Mouse (Mus musculus) cerebellum, postnatal 36 days (tissue): Measurements from ENCODE around the gene Tle3.

Source experiments
- DNase-seq, 2 experiments: peaks; one replicate each; pipeline ENCODE4 v3.0.0; 2021 to 2022; ENCODE audit warnings: mixed read lengths in 2 of 2

The Tle3 gene

DNA sequence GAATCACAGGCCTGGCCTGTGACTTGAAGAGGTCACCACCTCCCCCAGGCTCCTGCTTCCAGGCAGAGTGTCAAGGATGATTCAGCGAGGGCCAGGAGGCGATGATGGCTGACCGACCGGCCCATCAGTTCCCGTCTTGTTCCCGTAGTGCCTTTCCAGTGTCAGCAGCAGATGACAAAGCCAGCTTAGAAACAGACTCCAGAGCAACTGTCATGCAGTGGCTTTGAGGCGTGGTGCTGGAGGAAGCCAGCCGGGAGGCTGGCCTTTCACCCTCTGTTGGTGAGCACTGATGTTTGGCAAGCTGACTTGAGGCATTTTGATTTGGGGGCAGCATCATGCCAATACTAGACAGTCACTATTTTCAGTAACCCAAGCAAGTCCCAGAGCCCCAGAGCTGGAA is 6.3 kb downstream of the Tle3 start:
- DNase-seq, result peak in 1 of 2 experiments; percentile 20

DNA sequence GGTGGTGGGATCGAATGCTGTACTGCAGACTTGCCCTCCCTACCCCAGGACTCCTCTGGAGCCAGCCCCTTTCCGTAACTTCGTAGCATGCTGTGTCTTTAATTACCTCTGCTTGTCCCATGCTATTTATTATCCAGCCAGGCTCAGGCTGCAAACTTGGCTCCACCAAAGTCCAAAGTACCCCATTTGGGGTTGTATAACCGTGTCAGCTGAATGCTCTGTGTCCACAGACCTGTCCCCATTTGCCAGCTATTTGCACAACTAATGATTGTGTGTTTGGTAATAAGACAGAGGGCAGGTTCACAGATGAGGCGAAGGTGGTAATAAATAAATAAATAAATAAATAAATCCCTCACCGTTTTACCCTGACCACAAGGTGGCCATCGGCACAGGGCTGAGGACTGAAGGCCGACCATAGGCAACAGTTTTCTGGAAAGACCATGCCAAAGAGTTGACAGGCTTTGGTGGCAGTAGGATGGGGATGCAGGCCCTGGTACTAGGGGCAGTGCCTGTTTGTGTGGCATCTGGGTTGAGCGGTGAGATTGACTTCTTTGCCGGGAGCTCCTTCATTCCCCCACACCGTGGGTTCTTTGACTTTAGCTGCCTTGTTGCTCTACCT is 7.0 kb downstream of the Tle3 start:
- no peak for DNase-seq

DNA sequence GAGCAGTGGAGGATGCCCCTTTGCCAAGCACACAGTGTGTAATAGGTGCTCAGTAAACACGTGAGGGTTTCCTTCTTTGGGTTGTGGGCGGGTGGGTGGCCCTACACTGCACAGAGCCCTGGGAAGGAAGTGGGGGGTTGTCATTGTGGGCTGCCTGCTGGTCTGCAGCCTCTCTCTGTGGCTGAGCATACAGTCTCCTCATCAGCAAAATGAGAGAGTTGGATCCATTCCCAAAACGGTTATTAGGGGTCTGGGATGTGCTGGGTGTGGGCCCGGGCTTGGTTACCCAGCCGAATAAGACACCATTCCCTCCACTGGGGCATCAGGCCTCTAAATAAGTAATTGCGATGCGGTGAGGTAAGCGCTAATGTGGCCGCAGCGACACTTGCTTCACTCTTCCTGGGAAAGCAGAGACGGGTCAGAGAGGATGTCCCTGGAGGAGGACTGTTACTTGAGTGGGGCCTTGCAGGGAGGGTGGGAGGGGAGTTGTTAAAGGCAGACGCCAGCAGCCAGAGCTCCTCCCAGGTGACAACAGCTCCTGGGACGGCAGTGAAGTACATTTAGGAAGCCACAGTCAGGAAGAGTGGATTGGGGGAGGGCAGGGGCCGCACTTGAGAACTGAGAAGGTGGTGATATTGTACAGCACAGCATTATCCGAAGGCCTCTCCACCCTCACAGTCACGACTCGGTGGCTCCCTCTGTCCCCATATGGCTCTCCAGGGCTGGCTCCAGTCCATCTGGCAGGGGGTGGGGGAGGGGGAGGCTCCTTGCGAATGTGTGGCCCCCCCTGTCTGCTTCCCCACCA is 8.3 kb downstream of the Tle3 start:
- no peak for DNase-seq

DNA sequence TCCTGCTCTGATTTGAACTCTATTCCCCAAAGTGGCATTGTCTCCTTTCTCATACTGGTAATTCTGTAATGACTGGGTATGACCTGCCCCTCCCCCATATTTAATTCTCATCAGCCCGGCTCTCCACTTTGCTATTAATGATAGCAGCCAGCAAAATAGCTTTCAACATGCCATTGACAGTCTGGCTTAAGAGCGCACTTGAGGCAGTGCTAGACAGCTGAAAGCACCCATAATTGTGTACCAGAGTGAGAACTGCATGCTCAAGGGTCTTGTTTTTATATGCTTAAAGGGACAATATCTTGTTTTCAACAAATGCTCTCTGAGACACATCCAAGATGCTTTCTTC is 8.9 kb downstream of the Tle3 start:
- no peak for DNase-seq

DNA sequence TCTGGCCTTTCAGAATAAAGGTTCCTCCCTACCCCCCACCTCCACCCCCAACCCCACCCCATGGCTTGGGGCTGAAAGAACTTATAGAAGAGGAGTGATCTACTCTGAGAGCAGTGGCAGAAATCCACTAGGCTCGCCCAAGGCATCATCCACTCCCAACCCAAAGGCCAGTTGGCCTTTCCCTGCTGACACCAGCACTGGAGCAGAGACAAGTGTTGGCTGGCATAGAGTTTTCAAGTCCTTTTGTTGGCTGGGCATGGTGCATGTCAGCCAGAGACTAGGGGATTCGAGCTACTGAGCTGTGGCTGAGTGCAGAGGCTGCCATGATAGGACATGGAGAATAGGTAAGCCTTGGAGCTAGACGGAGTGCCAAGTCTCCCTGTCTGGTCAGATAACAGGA is 9.3 kb downstream of the Tle3 start:
- no peak for DNase-seq

DNA sequence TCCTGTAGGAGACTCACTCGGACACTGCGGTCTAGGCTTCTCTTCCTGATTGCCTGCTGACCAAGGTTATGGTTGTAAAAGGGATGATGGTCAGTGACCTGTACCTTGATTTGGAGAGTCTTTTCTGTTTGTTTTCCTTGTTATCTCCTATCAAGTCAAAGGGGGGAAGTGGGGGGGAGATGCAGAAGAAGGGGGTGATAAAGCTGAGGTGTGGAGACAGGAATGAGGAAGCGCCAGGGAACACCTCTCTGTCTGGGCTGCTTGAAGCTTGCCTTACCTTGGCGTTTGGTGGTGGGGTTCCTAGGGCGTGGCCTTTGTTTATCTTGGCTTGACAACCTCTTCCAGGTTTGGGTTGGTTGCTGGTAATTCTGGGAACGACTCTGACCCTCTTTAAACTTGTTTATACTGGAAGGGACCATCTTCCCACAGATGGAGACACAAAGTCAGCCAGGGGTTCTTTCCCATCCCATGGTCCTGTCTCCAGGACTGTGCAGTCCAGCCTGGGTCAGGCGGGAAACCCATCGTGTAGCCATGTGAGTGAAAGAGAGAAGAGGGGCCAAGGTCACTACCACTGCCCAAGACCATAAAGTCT is 10.5 kb downstream of the Tle3 start:
- no peak for DNase-seq

DNA sequence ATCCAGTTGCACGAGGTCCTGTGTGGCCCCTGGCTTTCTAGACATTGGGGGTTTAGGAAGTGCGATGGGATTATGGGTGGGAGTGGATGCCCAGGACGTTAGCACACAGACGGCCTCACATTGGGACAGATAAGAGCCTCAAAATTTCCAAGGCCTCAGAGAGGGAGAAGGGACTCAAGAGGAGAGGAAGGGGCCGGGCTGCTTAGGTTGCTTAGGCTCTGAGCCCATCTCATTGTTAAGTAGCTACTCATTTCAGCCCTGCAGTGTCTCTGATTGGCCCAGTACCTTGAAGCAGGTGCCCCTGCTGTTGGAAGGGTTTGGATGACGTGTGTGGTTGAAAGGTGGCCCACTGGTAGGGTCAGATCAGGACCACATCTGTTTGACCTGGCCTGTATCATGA is 11.9 kb downstream of the Tle3 start:
- no peak for DNase-seq

DNA sequence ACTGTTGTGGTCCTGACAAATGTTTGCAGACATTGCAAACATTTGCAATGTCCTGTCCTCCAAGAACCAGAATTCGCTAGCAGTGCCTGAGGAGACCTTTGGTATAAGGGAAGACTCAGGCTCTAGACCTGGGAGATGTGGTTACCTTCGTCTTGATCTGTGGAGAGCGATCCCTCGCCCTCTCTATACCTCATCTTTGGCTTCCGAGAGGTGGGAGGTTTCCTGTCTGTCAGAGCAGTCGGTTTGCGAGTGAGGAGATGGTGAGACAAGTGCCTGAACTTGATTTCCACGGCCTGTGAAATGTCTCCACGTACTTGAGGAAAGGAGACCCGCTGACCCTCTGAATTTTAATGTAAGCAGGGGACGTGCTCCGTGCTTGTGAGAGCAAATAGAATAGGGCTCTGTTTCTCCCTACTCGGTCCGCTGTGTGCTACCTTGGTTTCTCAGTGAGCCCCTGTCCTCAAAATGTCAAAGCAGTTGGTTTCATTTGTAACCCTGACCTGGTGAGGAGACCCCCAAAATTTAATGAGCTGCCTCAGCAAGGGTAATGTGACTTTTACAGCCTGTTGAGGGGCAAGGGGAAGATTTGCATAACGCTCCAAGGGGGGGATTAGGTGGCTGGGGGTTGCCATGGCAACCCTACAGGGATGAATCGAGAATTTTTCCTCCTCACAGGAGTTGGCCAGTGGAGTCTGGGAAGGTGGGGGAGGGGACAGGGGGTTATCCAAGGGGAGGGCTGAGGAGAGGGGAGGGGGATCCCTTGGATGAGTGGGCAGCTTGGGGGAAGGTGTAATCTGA is 12.7 kb downstream of the Tle3 start:
- DNase-seq, result no peak

DNA sequence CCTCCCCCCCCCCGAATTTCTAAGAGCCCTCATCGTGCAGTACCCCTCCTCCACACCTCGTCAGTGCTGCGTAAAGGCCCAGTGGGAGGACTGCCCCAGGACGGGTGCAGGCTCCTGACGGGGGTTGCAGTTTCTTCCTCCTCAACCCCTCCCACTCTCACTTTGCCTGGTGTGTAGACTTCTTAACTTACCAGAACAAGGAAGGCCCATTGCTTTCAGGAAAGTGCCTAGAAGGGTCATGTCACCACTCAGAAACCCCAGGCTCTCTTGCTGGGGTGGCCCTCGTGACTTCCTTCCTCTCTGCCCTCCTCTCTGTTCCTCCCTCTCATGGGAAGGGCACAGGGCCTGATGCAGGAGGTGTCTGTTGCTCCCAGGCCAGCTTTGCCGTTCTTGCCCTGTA is 13.6 kb downstream of the Tle3 start:
- DNase-seq, result no peak

DNA sequence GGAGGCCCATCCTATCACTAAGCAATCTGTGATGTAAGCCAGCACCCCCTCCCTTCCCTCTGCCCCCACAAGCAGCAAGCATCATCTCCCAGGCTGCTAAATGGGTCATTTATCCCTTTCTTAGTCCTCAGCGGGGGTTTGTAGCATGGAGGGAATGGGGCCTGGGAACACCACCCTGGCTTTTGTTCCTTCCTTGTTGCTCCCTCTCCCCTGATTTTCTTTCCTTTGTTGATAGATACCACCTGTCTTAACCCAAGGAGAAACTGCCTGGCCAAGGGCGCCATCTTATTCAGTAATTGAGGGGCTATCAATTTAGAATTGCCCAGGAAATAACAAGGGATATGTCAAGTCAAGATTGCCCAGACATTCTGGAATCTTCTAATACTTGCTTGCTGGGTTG is 14.1 kb downstream of the Tle3 start:
- DNase-seq, result no peak

DNA sequence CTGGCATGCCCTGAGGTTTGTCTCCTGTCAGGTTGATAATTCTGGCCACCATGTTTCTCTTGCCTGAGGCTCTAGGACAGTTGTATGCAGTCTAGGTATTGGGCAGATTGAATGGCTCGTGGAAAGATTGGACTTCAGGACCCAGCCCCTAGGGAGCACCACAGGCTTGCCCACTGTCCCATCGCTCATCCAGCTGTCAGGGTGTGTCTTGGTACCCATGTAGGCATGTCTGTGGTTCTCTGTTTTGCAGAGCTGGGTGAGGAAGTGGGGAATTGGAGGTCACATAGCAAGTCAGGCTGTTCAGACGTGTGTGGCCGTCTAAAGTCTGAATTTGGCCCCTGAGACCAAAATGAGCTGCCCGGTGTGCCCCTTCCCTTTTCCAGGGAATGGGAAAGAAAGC is 15.6 kb downstream of the Tle3 start:
- DNase-seq, result no peak

DNA sequence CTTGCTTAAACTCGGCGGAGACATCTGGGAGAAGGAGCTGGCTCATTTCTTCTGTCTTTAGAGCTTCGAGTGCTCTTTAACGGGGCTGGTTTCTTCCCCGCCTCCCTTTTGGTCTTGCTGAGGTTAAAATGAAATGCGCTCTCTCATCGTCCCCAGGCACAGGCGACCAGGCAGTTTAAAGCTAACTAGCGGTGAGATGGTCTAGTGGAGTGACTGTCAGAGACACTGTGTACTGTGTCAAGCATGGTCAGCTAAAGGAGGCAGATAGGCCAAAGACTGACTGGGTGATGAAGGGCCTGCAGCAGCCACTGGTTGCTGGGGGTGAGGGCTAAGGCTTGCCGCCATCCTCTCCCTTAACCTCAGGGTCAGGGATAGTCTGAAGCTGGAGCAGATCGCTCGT is 16.0 kb downstream of the Tle3 start:
- no peak for DNase-seq

DNA sequence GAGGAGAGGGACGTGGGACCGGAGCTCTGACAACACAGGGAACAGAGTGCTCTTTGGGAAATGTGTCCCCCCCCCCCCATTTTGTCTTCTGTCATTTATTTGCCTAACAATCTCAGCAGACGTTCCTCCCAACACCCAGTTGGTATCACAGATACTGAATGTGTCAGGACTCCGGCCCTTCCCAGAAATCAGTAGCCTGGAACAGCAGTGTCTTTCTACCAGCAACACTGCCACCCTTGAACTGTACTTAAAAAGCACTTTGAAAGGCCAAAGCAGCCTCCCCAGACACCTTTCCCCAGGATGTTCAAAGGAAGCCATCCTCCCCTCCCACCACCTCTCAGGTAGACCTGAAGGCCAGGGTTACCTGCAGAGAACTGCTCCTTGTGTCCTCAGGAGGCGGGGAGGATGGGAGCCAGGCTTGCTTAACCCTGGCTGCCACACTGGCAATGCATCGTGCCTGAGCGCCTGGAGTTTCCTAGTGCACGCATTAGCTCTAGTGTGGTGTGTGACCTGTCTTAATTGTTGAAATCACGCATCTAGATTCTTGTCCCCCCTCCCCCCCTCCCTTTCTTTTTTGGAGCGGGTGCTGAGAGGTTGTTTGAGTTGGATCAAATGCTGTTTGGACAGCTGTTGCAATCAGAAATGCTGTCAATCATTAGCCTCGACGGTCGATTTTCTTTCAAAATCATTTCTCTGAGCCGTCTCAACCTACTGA is 16.7 kb downstream of the Tle3 start:
- no peak for DNase-seq

DNA sequence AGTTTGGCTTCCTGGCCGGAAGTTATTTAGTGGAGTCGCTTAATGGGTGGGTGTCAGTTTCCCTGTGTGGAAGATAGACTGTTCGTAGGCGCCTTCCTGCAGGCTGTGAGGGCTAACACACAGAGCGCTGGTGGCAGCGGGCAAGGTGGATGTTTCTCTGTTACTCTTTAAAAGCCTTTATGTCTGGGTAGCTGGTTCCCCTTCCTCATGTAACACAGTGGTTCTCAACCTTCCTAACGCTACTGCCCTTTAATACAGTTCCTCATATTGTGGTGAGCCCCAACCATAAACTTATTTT is 17.2 kb downstream of the Tle3 start:
- DNase-seq, result no peak

DNA sequence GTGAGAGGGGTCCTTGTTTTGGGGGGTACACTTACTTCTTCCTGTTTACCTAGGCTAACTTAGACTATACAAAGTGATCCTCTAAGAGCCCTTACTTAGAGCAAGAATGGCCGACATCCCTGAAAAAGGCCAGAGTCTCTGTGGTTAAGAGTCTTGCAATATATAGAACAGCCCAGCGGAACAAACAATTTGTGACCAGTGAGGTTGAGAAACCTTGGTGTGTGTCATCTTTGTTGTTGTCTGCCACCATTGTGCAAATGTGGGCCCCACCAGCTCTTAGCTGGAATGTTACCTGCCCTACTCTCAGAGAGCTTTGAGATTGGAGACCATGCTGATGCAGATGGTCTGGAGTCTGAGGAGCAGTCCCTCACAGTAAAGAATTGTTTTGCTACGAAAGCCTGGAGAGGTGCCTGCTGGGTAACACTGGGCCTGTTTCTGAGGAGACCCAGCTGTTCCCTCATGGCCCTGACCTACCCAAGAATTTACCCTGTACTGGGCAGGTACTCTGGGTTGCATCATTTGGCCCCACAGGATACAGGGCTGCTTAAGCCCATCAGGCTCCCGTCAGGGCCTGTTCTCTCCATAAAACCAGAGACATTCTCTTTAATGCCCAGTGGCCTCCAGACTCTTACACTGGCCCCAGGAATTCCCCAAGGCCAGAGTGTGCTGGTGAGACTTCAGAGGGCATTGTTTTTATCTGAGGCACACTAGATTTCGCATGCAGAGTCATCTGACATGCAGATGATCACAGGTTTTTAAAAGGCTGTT is 19.6 kb downstream of the Tle3 start:
- no peak for DNase-seq

DNA sequence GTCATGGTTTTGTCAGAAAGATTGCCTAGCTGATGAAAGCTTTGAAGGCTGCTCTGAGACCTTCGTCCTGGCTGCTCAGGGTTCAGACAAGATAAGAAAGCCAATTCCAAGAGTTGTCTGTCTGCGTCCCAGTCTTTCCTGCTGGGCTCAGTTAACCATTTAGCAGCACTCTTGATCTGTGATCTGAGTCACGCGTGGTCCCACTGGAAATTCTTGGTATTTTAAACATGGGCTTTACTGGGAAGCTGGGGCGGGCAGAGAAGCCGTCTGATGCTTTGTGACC is 20.1 kb downstream of the Tle3 start:
- no peak for DNase-seq

DNA sequence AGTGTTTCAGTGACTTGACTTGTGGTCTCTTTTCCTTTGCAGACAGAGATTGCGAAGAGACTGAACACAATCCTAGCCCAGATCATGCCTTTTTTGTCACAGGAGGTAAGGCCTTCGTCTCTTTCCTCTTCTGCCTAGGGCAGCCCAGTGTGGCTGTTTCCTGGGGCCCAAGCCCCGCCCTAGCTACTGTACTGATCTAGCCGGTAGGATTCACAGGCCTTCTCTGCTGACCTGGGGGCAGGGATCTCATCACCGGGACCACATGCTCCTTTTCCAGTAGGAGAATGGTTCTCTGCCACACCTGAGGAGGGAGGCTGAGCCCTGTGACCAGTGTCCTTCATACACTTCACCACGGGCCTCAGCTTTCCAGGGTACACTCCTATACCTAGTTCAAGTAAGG is 21.0 kb downstream of the Tle3 start:
- DNase-seq, result no peak

DNA sequence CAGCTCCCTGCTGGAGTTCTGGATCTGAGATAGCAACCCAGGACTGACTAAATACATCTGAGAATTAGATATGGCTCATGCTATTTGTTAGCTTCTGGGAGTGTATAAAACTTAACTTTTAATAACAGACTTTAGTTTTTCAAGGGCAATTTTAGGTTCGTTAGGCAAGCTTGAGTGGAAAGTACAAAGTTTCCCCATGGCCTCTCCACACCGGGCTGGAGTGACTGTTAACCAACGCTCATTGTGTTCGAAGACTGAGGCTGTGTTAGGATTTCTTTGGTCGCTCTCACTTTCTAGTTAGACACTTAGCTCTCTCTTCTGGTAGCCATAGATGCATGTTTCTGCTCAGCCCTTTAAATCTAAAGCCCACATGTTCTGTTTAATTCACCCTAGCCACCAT is 21.7 kb downstream of the Tle3 start:
- DNase-seq, result no peak

DNA sequence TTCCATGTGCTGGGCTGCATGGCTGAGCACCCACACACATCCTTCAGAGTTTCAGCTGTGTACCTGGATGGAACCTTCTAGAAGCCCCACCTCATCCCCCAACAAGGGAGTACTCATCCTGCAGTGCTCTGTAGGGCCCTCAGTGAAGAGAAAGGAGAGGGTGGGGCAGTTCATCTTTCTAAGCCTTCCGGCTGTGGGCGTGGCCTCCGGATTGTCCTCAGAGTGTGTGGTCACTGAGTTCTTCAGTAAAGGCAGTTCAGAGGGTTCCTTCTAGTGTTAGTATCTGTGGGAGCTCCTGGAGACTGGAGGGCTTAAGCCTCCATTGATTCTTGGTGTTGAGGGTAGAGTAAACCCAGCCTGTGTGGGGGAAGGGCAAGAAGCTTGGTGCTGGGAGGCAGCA is 22.9 kb downstream of the Tle3 start:
- no peak for DNase-seq

DNA sequence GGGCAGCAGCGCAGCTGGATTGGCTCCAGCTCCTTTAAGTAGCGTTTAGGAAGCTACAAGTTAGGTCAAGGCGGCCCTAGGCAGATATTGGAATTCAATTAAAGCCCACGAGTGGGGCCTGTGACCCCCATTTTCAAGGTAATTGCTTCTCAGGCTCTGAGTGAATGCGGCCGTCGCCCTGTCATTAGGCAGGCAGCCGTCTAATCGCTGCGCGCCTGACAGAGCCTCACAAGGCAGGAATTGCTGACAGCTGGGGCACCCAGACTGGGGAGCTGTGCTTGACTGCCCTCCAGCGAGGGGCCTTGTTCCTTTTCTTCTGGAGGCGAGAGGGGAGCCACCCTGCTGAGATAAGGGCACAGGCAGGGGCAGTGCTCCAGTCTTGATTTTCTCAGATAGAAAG is 24.3 kb downstream of the Tle3 start:
- DNase-seq, result no peak

DNA sequence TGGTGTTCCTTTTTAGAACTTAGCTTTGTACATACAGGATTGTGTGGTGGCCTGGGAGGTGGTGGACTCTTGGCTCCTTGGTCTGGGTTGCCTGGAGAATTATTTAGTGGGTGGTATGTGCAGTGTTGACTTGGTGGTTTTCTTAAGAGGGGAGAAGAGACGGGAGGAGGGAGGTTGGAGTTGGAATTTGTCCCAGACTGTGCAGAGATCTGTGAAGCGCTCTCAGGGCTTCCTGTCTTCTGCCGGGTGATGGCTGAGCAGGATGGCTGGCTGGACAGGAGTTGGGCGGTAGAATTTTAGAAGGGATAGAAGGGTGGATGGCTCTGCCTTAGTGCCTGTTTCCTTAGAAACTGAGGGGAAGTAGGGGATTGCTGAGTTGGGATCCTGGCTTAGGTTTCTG is 25.0 kb downstream of the Tle3 start:
- no peak for DNase-seq

DNA sequence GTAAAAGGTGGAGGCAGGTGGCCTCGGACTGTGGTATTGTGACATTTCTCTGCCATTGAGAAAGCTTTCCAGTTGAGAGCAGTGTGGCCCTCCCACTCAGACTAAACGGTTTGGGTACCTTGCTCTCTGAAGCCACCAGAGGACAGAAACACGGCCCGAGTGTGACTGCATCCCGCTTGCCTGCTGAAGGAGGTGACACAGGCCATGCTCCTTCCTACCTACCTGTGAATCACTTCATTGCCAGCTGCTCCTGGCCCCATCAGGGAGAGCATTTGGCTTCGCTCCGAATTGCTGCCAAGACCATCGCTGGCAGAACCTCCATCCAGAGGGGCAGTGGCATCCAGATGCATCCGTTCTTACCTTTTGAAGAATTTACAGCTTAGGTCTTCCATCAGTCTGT is 26.0 kb downstream of the Tle3 start:
- DNase-seq, result no peak

DNA sequence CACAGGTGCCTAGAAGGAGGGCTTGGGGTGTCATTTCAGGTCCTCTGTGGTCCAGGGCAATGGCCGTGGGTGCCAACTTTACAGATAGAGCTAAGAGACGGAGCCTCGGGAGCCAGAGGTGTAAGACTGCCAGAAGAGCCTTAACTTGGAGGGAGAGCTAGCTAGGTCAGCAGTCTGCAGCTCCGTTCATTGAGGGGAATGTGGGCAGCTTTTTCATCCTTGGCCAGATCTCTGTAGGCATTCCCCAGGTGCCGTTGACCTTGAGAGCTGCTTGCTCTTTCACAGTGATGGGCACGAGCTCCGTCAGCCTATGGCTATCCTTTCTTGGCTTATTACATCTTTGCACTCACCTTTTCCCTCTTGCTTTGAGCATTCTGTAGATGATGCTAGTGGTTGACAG is 28.0 kb downstream of the Tle3 start:
- no peak for DNase-seq
